Mouse (Mus musculus) heart, postnatal 0 days (tissue): ENCODE data around the gene Gm47841.

Source experiments
- CTCF ChIP-seq: IDR thresholded peaks from 2 replicates; pipeline ENCODE4 v1.5.1; 2016; ENCODE audit warnings: antibody characterized with exemption, control low read depth, low read depth
- EP300 ChIP-seq: IDR thresholded peaks from 2 replicates; pipeline ENCODE4 v1.6.1; 2016; ENCODE audit warnings: antibody characterized with exemption, low read depth

- no peak for TF ChIP-seq EP300
- TF ChIP-seq CTCF: no peak
Observed at GRCm38 (mm10) chr15:101047194-101047555, at the start of gene Gm47841.
